Mouse (Mus musculus) T-cell, adult 2 months (primary cell): ENCODE measurements at regions not wholly inside any gene's neighbourhood (a gene's known extent, or its start where the extent isn't known, plus 50 kb on each side); places are given as distances from the start of the nearest gene placed in this dataset.

ENCODE experiments used
- DNase-seq: peaks from one replicate; pipeline ENCODE4 v3.0.0; 2022; ENCODE audit warnings: low spot score

DNA sequence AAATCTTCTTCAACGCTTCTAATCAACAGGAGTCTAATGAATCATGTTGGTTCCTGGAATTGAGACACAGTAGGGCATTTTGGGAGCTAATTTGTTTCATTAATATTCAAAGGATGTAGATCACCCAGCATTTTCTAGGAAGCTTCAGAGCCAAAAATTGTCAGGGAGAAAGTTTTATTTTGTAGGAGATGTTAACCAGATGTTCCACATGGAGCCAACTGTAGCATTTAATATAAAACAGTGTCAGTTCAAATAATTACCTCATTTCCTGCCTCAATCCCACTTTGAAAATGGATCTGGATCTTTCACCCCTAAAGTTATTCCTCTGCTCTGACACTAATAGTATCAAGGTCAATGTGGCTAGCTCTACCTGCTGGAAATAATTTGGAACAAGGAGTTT lies 389.6 kb upstream of the Lmcd1 start:
- DNase-seq = no peak

DNA sequence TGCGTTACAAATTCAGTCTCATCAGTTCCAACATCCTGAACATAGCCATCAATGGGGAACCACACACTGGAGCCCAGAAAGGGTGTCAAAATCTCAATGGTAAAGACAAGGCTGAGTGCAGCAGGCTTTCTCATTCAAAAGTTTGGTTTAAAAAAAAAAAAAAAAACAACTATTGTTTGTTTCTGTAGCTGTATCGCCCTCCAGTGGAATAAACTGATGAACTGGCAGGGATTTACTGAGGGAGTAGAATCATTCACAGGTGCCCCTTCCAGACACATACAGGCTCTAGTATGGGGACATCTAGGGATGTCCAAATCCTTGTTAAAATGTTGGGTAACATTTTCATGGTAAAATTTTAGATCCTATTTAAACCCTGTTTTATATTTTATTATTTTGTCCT lies 361.6 kb upstream of the Lmcd1 start:
- DNase-seq = no peak

DNA sequence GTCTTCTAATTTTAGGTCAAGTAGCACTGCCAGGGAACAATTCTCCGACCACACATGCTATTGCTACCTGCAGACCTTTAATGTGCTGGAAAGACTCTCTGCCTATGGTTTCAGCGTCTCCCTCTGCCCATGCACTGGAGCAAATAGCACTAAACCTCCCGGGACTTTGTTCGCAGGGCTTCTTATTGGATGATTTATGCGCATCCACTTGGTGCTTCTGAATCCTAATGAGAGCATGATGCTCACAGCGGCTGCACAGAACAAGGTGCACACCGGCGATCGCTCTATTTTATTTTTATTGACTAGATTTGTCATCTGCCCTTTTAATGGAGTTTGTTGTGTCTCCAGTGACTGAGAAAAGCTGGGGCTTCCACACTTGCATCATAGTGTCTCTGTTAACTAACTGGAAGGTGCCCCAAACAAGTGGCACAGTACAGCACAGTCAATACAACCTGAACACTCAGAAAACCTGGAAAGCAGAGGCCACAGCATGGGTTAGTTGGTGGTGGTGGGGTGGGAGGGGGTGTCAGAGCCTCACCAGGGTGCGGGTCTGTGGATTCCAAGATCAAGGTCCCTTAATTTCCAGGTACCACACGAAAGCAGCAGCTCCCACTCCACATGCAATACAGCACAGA lies 359.7 kb upstream of the Lmcd1 start:
- DNase-seq = no peak

DNA sequence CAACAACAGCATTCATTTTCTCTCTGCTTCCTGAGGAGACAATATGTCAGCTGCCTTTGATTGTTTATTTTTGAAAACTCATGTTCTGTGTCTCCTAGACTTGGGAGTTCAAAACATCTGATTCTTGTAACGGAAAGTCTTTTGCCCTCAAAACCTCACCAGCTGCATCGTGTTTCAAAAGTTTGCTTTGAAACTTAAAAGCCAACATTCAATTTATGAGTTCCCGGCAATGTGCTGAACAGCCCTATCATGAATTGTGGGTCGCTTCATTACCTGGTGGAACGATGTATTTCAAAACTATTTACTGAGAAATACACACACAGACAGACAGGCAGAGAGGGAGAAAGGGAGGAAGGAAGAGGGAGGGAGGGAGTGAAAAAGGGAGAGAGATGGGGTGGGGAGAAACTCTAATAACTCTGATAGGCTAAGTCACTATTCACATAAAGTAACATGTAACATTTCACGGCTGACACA lies 356.3 kb upstream of the Lmcd1 start:
- DNase-seq = no peak

DNA sequence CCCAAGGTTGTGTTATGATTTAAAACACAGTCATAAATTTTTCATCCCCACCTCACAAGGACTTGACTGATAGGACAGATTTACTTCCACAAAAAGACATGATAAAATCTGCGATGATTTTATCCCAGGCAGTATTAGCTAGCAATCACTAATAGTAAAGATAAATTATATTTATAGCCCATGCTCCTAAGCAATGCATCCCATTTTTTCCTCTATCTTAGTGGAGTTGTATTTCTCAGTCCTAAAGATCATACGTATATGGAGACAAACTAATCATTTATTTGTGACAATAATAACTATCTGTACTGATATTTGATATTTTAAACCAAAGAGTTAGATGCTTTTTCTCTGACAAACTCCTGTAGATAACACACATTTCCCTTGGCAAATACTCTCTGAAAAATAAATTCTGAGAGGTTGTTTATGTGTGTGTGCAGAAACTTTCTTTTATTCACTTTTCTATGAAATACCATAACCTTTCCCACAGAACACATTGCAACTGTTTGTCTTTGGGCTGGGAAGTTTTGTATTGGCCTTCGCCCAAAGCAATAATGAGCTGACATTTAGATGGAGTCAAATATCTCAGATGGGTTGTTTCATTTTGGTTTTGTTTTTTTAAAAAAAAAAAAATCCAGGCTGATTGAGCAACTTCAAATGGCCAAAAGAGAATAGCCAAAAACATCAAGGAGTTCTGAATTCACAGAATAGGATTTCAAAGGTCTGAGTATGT lies 355.5 kb upstream of the Lmcd1 start:
- DNase-seq = no peak

DNA sequence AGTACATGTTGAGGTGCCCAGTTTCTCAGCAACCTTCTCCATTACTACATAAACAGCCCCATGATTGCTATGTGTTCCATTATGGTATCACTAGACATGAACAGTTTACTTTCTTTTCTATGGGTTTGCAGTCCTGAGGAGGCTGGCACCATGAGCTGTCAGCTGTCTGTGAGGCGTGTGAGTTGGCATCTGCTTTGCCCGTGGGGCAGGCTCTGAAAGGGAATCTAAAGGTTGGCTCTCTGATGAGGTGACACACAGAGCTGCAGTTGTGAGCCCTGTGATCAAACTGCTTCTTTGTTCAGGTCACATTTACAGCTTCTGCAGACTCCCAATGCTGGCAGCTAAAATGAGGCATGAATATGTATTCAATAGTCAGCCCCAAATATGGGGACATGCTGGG lies 341.0 kb upstream of the Lmcd1 start:
- no peak for DNase-seq

DNA sequence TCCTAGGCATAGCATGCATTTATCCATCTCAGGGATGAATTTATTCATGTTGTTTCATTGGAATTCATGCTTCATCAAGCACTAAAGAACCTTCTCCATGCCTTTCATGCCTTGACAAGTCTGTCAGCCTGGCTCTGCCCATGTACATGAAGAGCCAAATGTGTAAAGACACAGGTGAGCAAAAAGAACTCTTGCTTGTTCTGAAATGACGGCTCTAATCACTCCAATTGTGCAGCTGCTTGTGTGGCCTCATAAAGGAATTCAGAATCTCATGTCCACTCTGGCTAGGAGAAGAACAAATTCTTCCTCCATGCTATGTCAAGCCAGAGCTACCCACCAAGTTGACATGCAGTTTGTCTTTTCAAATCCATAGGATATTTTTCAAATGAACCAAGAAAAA lies 319.2 kb upstream of the Lmcd1 start:
- DNase-seq = no peak

DNA sequence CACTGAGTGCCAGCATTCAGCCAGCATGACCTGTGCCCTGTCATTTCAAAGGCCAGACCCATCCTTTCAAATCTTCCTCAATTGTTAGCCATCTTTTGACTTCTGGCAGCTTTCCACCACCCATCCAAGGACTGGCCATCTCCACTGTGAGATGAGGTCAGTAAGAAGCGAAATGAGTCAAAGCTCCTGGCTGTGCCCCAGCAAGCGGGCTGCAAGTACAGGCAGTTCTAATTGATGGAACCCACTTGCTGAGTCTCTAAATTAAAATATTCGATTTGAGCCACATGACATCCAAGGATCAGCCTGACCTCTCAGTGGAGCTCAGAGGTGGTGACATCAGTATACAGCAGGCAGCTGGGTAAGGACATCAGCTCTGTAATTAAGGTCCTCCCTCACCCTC lies 307.8 kb upstream of the Lmcd1 start:
- DNase-seq = no peak

DNA sequence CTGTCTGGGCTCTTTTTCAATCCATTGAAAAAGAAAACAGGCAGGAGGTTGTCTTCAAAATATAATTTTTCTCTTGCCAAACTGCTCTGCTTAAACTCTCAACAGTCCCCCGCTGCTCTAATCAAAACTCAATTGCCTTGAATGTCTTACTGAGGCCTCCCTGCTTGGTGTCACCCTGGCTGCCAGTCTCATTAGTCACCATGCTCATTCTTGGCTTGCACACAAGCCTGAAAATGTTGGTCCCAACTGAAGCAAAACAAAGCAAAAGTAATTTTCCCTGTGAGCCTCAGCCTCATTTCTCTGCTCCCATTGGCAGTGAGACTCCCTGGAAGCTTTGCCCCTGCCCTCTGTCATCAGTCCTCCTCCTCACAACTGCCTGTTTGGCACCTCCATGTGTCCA lies 288.1 kb upstream of the Lmcd1 start:
- no peak for DNase-seq

DNA sequence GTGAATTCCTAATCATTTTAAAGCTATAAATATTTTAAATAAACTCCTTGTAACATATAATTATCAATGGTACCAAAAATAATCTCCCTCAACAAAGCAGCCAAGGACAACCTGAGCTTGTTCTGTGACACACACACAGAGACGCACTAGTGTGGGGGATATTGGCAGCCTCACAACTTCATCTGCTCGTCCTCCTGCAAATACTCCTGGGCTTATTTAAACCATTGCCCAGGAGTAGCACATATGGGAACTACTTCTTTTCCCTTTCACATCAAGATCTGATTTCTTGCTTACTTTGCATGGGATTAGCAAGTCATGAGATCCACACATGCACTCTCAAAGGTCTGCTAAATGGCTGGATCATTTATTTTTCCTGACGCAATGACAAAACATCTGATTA lies 277.7 kb upstream of the Lmcd1 start:
- no peak for DNase-seq

DNA sequence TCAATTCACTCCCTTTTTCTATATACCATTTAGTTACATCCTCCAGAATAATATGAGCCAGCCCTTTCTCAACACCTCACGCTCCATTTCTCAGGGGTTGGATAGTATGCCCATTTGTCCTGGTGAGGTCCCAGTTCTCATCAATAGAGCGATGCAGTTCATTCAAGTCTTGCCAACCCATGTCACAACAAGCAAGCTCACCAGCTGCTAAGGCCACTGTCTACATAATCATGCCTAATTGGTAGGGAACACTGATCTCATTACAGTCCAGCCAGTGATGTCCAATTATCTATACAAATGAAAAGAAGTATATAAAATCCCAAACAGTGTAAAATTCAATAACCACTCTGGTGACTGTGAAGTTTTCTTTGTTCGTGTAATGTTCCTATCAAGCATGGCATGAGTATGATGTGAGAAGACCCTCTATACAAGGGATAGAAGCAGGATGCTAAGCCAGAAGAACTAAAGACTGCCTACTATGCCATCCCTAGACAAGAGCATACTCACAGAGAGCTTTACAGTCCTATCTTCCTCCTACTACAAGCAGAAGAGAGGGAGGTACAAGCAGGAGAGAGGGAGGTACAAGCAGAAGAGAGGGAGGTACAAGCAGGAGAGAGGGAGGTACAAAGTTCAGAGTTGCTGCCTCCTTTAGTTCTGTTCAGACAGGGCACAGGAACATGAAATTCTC lies 269.6 kb upstream of the Lmcd1 start:
- no peak for DNase-seq

DNA sequence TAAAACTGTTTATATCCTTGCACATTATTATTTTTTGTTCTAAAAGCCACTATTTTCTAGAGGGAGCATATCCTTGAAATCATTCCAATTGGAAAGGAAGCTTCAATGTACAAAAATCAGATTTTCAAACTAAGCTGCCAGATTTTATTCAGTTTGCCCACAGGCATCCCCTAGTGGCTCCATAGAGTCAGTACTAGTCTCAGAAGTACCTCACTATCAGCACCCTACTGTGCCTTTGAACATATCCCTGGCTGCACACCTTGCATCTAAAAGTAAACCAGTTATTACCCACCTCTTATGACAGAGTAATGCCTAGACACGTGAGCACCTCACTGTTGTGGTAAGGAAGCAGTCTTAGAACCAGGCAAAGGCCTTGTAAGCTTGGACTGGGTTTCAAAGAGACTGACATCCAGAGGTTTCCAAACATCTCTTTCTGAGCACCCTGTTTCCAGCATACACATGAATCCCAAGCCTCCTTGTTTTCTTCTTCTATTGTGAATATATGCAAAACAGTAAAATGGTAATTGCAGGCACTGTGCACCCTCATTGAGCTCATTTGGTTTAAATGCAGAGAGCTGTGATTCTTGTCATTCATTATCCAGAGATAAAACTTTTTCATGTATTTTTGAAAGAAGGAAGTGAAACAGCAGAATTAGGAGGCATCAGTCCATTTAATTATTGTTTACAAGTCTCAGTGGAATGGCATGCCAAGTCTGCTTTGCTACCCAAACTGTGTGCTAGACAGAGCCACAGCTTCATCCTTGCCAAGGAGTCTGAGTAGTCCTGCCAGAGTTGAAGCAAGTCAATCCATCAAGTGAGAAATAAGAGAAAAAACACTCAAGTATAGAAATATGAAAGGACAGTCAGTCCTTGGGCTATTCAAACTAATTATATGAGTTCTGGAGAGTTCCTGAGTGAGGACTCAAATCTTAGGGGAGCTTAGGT lies 247.0 kb upstream of the Lmcd1 start:
- DNase-seq = no peak

DNA sequence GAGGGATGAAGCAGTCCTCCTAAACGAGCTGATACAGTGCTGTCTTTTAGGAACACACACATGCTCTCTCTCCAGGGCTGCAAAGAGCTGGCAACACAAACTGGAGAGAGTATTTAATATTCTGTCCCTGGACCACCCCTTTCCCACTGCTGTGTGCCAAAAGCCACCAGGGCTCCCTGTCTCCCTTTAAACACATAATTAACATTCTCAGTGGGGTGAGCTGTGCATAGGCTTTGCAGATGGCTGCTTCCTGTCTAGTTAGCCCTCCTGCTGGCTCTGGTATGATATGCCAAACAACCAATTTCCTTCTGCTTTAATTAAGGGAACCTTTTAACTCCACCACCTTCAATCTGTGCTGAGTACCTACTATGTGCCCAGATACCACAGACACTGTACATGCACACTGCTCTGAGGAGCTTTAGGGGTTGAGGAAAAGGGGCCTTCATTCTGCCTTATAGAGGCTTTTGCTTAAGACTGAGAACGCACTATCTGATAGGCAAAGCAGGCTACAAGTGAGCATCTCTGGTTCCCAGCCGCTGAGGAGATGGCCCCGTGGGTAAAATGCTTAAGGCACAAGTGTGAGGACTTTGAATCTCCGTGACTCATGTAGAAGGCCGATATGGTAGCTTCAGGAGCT lies 222.9 kb upstream of the Lmcd1 start:
- DNase-seq = no peak

DNA sequence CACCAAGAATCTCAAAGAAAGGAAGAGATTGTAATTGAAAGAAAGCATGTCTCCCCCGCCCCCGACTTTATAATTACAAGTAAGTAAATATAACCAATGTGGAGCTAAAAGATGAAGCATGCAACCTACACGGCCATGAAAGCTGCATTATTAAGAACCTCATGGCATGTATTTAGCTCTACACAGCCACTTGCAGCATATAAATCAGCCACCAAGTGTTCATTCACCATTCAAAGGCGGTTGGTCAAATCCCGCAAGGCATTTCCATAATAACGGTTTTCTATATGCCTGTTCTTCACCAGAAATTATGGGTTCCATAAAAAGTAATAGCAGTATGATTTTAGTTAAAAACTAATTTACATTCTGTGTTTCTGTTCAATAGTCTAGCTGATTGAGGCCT lies 221.4 kb upstream of the Lmcd1 start:
- DNase-seq = no peak

DNA sequence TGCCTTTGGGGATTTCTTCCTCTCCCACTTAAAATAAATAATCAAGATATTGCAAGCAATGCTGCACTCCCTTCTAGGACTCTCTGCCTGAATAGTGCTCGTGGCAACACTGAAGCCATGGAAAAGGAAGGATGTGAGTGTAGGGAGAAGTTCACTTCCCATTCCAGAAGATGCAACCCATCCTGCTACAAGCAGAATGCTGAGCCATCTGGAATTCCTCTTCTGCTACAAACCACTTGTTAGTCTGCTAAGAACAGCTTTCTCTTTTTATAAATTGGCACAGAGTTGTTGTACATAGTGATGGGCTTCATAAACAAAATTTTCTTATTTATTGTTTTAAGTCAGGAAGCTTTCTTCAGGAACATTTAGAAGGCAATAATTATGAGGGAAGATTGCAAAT lies 215.7 kb upstream of the Lmcd1 start:
- DNase-seq = no peak

DNA sequence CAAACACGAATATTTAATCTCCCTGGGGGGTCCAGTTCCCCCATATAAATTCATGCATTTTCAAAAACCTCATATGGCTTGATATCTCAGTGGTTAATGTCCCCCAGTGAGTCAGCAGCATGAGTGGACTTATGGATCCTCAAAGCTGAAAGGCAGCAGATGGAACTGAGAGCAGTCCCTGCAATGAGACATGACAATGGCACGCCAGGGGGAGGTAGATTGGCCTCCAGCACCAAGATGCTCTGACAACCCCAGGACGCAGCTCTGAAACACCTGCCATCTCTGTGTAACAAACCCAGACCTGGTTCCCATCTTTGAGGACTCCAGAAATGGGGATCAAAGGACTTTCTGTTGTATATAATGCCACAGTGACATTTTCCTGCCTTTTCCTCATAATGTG lies 210.6 kb upstream of the Lmcd1 start:
- DNase-seq = no peak

DNA sequence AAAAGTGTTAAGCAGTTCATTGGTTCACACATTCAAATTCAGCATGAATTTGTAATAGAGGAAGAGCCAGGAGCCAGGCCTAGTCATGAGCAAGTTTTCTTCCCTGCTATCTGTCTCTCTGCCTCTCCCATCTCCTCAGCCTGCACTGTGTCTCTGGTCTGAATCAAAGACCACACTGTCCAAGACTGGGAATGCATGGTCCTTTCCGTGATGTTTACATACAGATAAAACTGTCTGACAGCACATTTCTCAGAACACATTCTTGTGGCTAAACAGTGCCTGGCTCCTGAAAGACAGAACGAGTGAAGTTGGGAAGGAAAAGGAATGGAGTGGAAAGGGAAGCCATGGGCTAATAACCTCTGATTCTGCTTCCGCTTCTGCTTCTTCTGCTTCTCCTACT lies 183.0 kb upstream of the Lmcd1 start:
- DNase-seq = no peak

DNA sequence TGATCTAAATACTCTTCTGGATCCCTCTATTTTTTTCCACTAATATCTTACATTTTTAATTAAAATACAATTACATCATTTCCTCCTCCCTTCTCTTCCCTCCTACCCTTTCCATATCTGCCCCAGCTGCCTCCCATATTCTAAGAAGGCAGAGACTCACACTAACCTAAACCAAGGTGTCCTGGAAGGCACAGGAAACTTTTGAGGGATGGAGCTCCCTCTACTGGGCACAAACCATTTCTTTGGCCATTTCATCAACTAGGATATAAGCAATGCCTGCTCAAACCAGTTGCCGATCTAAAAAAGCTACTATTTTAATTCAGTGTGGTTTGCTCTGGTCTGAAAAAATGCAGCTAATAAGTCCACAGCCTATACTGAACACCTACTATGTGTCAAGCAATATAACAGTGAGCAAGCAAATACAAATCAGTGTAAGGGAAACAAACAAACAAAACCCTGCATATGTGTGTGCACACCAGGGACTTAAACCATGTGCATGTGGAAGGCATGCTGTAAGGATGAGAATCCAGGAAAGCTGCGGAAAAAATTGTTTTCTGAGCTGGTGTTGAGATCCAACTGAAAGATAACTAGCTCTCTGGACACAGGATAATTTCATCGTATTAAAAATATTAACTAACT lies 182.3 kb upstream of the Lmcd1 start:
- no peak for DNase-seq

DNA sequence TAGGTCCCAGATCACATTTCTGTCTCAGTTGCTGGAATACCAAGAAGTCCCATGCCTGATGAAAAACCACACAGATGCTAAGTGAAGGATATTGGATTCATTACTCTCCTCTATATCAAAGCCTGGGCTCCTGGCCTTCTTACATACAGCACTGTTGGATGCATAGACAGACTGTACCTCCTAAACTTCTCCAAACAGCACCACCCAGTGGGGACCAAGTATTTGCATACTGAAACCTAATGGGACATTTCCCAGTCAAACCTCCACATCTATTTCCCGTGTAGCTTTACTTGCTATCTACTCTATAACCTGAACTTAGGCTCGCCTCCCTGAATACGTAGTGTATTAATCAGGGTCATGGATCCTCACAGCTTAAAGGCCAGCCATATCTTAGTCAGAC lies 180.3 kb upstream of the Lmcd1 start:
- no peak for DNase-seq

DNA sequence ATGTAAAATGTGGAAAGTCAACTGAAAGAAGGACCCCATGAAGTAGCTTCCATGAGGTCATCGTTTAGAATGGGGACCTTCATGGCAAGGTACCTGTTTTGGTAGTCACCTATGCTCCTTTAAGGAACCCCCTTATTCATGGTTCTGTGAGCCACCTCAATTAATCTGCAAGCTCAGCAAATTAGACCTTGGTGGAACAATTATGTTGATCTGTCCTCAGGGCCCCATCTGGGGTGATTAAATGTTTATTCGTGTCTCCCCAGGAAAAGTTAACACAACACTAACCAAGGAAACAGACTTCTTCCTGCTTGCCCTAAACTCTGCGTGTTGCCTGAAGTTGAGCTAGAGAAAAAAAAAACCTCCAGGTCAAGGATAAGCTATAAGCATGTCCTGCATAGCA lies 175.9 kb upstream of the Lmcd1 start:
- no peak for DNase-seq

DNA sequence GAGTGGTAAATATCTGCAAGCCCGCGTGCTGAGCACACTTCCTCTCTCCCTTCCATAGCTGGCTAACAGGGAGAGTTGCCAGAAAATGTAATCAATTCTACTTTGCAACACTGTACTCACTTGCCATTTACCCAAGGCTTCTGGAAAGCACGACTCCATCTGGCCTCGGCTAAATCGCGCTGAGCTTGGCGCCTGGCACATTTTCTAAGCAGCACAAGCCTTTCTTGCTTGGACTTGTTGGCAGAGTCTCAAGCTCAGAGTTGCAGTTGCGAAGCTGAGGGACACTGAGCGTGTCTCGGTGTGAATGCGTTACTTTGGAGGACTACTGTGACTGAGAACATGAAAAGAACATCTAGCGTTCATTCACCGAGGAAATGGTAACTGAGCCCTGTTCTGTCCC lies 164.9 kb upstream of the Lmcd1 start:
- DNase-seq = no peak
